Mouse (Mus musculus) liver, adult 2 months (tissue): Measurements from ENCODE around the gene Rab1b. TPM values are rescaled to one million over a fixed set of nuclear protein-coding genes. Genes with fewer than 3 reads are reported as not detected.

Experiments used
- DNase-seq: peaks from one replicate; pipeline ENCODE4 v3.0.0-alpha.2; 2011; ENCODE audit warnings: low read depth, low spot score; ENCODE audit errors: extremely low read depth
- H3K27ac ChIP-seq: fragments of 200-500 bp; replicated peaks from 2 replicates; pipeline ENCODE4 v1.5.1; 2012; ENCODE audit warnings: low read depth, mild to moderate bottlenecking, control low read depth, inconsistent platforms, low read length; ENCODE audit not compliant: insufficient read depth
- H3K27me3 ChIP-seq: fragments of 200-500 bp; 2 replicates; pipeline ENCODE4 v1.6.1; 2012; ENCODE audit warnings: mild to moderate bottlenecking, moderate library complexity, low read length, inconsistent platforms; ENCODE audit not compliant: control insufficient read depth, insufficient read depth
- H3K36me3 ChIP-seq: fragments of 200-500 bp; 2 replicates; pipeline ENCODE4 v1.6.1; 2012; ENCODE audit warnings: low read length, inconsistent platforms; ENCODE audit not compliant: control insufficient read depth, insufficient read depth
- H3K4me1 ChIP-seq: fragments of 200-500 bp; 2 replicates; pipeline ENCODE4 v1.6.1; 2011; ENCODE audit warnings: low read length; ENCODE audit not compliant: control insufficient read depth, insufficient read depth
- H3K4me3 ChIP-seq: fragments of 200-500 bp; 2 replicates; pipeline ENCODE4 v1.5.1; 2011; ENCODE audit warnings: low read depth, mild to moderate bottlenecking, control low read depth, low read length, moderate library complexity; ENCODE audit not compliant: insufficient read depth
- H3K79me2 ChIP-seq: fragments of 200-500 bp; 2 replicates; pipeline ENCODE4 v1.6.1; 2012; ENCODE audit warnings: inconsistent platforms, mild to moderate bottlenecking, low read length, moderate library complexity; ENCODE audit not compliant: control insufficient read depth, insufficient read depth
- H3K9ac ChIP-seq: fragments of 200-500 bp; 2 replicates; pipeline ENCODE4 v1.6.1; 2012; ENCODE audit warnings: low read depth, mild to moderate bottlenecking, control low read depth, inconsistent platforms, low read length
- CTCF ChIP-seq: fragments of 200-500 bp; IDR thresholded peaks from 2 replicates; pipeline ENCODE4 v1.5.1; 2011; ENCODE audit warnings: low read depth, low read length, control low read depth
- POLR2A ChIP-seq: fragments of 200-500 bp; IDR thresholded peaks from 2 replicates; pipeline ENCODE4 v1.6.1; 2011; ENCODE audit warnings: low read length, control low read depth; ENCODE audit not compliant: insufficient read depth; ENCODE audit errors: extremely low read depth
- WGBS: fragments of 180-500 bp; shearing (Covaris S2); methylation state at CpG from one replicate; pipeline ENCODE4 v1.1.7; 2018; 5-methylcytosine and 5-hydroxymethylcytosine counted together
- polyA plus RNA-seq: library from polyadenylated mRNA; depleted of rRNA; stranded (reverse); fragments of >200 nt; gene quantifications from 2 replicates; pipeline ENCODE4 v1.2.3, GENCODE M21; 2012
- total RNA-seq: library from RNA; depleted of rRNA; stranded (reverse); fragments of >200 nt; gene quantifications from 2 replicates; pipeline ENCODE4 v1.2.3, GENCODE M21; 2014

The Rab1b gene
- total and polyA plus RNA-seq, 2 experiments, result 82.1 to 165 TPM

- H3K4me3 ChIP-seq, result no peak overlapping the region
- H3K27ac ChIP-seq, result no peak overlapping the region
- H3K36me3 ChIP-seq, result no peaks in the 10 kb centered on the region
- no peak for TF ChIP-seq POLR2A
- no peak overlapping the region for H3K9ac ChIP-seq
- H3K27me3 ChIP-seq, result no peaks in the 10 kb centered on the region
- peak; percentile 33 for DNase-seq
- 7% methylated on average over 2 of the region's 2 CpGs for WGBS
- H3K4me1 ChIP-seq, result no peaks in the 10 kb centered on the region
- H3K79me2 ChIP-seq, result no peaks in the 10 kb centered on the region
These were observed 32.8 kb upstream of the Rab1b start for GRCm38 (mm10) chr19:5139640-5140039.

- H3K27me3 ChIP-seq, result no peaks in the 10 kb centered on the region
- no peaks in the 10 kb centered on the region for H3K36me3 ChIP-seq
- no peak for TF ChIP-seq CTCF
- no peak for TF ChIP-seq POLR2A
- no peak for DNase-seq
- 47% methylated on average over 4 of the region's 4 CpGs for WGBS
- H3K4me1 ChIP-seq, result no peaks in the 10 kb centered on the region
- no peak overlapping the region for H3K4me3 ChIP-seq
- H3K9ac ChIP-seq, result no peak overlapping the region
- no peak overlapping the region for H3K27ac ChIP-seq
- H3K79me2 ChIP-seq, result no peaks in the 10 kb centered on the region
These were observed 24.4 kb upstream of the Rab1b start for GRCm38 (mm10) chr19:5131237-5131636.

- no peak overlapping the region for H3K4me3 ChIP-seq
- 56% methylated on average over 1 of the region's 1 CpGs for WGBS
- TF ChIP-seq CTCF (peak; percentile 22; the same call in 1 of the 2 replicates), POLR2A (no peak)
- no peak overlapping the region for H3K9ac ChIP-seq
- H3K4me1 ChIP-seq, result no peaks in the 10 kb centered on the region
- no peaks in the 10 kb centered on the region for H3K79me2 ChIP-seq
- peak; percentile 27 for DNase-seq
- H3K36me3 ChIP-seq, result no peaks in the 10 kb centered on the region
- H3K27me3 ChIP-seq, result no peaks in the 10 kb centered on the region
- H3K27ac ChIP-seq, result no peak overlapping the region
These were observed 22.9 kb upstream of the Rab1b start for GRCm38 (mm10) chr19:5129770-5130169.

DNA sequence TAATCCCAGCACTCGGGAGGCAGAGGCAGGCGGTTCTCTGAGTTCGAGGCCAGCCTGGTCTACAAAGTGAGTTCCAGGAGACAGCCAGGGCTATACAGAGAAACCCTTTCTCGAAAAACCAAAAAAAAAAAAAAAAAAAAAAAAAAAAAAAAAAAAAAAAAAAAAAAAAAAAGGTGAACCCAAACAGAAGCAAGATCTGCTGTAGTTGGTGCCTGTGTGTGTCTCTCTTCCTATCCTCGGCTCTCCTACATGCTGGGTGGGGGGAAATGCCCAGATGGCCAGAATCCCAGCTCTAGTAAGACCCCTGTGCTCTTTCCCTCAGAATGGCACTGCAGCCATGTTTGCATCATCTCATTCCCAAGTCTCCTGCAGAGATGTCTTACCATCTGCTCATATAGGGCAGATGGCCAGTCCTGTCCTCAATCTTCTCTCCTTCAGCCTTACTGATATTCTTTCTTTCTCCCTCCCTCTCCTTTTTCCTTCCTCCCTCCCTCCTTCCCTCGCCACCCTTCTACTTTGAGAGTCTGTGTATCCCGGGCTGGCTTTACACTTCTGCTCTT lies 17.3 kb upstream of the Rab1b start:
- Histone ChIP-seq H3K4me3 (no peak overlapping the region), H3K27ac (no peak overlapping the region), H3K27me3 (no peaks in the 10 kb centered on the region), H3K4me1 (no peaks in the 10 kb centered on the region), H3K9ac (no peak overlapping the region), H3K79me2 (no peaks in the 10 kb centered on the region), H3K36me3 (no peaks in the 10 kb centered on the region)
- TF ChIP-seq CTCF, result no peak
- no peak for TF ChIP-seq POLR2A
- WGBS, result 65% methylated on average over 7 of the region's 7 CpGs
- DNase-seq, result no peak

- H3K4me3 ChIP-seq, result no peak overlapping the region
- 75% methylated on average over 3 of the region's 3 CpGs for WGBS
- H3K79me2 ChIP-seq, result no peaks in the 10 kb centered on the region
- TF ChIP-seq POLR2A (no peak), CTCF (no peak)
- H3K4me1 ChIP-seq, result no peaks in the 10 kb centered on the region
- H3K27me3 ChIP-seq, result no peaks in the 10 kb centered on the region
- no peak overlapping the region for H3K9ac ChIP-seq
- H3K36me3 ChIP-seq, result no peaks in the 10 kb centered on the region
- DNase-seq, result no peak
- no peak overlapping the region for H3K27ac ChIP-seq
These were observed 16.4 kb upstream of the Rab1b start for GRCm38 (mm10) chr19:5123241-5123640.

DNA sequence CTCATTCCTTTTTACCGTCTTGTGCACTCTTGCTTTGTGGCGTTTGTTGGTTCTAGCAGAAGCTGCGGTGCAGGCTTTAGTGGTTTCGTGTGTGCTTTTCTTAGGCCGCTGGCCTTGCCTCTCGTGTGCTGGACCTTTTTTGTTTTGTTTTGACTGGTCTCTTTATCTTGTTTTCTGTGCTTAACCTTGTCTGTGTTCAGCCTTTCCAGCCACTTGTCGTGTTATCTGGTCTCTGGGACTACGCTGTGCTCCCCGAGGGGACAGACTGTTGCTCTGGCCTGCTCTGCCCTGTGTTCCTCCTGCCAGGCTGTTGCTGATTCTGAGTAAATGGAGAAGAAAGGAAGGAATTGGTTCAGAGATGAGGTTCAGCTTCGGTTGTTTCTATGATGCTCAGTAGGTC lies 15.6 kb upstream of the Rab1b start:
- Histone ChIP-seq H3K36me3 (no peaks in the 10 kb centered on the region), H3K9ac (no peak overlapping the region), H3K27me3 (no peaks in the 10 kb centered on the region), H3K4me1 (no peaks in the 10 kb centered on the region), H3K79me2 (no peaks in the 10 kb centered on the region), H3K27ac (no peak overlapping the region), H3K4me3 (no peak overlapping the region)
- no peak for DNase-seq
- TF ChIP-seq CTCF (no peak), POLR2A (no peak)
- 73% methylated on average over 10 of the region's 10 CpGs for WGBS
